Mouse (Mus musculus) c-Kit-positive CD71-positive TER-119-positive erythroid progenitor cells, embryonic 14.5 days (primary cell): ENCODE measurements around the gene Aebp2.

Experiments used
- DNase-seq: peaks from one replicate; pipeline ENCODE4 v3.0.0-alpha.2; 2013; ENCODE audit warnings: low spot score

The Aebp2 gene

GRCm38 (mm10) chr6:140606534-140606933 is 15.9 kb upstream of the Aebp2 start:
- DNase-seq = no peak

- DNase-seq = no peak
Observed at GRCm38 (mm10) chr6:140608666-140609065, 13.8 kb upstream of the Aebp2 start.

DNA sequence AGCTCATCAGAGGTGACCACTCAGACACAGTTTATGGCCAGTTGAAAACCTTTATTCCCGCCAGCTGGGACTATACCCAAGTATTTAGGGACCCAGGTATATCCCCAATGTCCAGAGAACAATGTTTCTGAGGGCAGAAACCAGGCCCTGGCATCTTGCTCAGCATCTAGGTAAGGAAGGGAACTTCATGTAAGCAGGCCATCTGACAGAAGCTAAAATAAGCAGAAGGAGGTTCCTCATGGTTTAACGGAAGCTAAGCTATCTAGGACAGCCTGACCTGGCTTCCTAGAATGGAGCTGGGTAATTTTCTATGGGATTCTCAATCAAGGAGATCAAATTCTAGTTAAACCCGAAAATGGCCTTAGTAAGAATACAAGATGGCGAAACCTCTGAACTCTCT is 12.9 kb upstream of the Aebp2 start:
- no peak for DNase-seq

- no peak for DNase-seq
Observed at GRCm38 (mm10) chr6:140610117-140610516, 12.3 kb upstream of the Aebp2 start.

GRCm38 (mm10) chr6:140611282-140611681 is 11.2 kb upstream of the Aebp2 start:
- no peak for DNase-seq

GRCm38 (mm10) chr6:140611893-140612473 is 10.5 kb upstream of the Aebp2 start:
- no peak for DNase-seq

DNA sequence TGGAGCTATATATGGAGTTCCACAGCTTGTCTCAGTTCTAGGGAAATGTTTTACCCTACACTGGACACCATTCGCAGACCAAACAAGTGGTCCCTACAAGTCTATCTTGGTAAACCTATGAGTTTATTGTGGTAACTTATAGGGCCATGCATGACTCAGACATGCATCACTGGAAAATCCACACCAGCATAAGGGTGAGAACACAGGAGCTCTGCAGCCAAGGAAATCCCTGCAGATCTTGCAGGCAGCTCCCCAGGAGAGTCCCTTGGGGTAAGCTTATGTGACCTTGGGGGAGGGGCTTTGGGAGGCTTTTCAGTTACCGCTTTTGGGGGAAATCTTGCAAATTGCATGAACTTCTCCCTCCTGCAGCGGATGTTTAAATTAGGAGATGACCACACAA is 8.6 kb upstream of the Aebp2 start:
- no peak for DNase-seq

DNA sequence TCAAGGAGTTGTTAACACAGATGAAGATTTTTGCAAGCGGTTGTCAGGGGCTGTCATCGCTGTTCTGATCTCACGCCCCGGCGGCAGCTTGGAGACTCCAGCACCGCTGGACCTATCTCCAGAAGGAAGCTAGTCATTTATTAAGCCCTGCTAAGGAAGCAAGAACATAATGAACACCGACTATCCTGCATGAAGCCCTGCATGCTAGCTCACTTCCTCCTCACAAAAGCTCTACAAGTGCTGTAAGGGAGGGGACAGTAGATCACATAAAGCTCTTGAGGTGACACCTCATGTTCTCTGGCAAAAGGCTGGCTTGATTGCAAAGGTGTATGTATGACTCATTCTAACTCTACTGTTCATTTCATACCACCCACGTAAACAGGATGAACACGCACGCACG is 7.8 kb upstream of the Aebp2 start:
- no peak for DNase-seq

GRCm38 (mm10) chr6:140620531-140621349 is 1.7 kb upstream of the Aebp2 start:
- DNase-seq = no peak

- no peak for DNase-seq
Observed at GRCm38 (mm10) chr6:140621622-140622021, 841 bp upstream of the Aebp2 start.

DNA sequence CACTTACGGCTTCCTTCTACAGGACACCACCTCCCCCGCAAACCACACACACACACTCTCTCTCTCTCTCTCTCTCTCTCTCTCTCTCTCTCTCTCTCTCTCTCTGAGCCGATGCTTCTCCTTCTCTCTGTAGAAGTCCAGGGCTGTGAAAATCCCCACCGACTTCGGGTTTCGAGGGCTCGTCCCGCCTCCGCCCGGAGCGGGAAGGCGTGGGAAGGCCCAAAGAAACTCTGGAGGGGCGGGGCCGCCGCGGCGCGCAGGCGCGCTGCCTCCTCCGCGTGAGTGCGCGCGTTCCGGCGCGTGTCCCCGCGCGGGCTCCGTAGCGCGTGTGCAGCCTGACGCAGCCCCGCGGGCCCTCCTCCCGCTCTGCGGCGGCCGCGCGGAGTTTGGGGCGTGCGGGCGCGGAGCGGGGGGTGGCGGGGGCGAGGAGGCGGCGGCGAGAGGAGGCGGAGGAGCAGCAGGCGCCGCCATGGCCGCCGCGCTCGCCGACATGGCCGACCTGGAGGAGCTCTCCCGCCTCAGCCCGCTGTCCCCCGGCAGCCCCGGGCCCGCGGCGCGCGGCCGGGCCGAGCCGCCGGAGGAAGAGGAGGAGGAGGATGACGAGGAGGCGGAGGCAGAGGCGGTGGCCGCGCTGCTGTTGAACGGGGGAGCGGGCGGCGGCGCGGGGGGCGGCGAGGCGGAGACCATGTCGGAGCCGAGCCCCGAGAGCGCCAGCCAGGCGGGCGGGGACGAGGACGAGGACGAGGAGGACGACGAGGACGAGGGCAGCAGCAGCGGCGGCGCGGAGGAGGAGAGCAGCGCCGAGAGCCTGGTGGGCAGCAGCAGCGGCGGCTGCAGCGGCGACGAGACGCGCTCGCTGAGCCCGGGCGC is 998 bp downstream of the Aebp2 start:
- DNase-seq = peak; percentile 84

DNA sequence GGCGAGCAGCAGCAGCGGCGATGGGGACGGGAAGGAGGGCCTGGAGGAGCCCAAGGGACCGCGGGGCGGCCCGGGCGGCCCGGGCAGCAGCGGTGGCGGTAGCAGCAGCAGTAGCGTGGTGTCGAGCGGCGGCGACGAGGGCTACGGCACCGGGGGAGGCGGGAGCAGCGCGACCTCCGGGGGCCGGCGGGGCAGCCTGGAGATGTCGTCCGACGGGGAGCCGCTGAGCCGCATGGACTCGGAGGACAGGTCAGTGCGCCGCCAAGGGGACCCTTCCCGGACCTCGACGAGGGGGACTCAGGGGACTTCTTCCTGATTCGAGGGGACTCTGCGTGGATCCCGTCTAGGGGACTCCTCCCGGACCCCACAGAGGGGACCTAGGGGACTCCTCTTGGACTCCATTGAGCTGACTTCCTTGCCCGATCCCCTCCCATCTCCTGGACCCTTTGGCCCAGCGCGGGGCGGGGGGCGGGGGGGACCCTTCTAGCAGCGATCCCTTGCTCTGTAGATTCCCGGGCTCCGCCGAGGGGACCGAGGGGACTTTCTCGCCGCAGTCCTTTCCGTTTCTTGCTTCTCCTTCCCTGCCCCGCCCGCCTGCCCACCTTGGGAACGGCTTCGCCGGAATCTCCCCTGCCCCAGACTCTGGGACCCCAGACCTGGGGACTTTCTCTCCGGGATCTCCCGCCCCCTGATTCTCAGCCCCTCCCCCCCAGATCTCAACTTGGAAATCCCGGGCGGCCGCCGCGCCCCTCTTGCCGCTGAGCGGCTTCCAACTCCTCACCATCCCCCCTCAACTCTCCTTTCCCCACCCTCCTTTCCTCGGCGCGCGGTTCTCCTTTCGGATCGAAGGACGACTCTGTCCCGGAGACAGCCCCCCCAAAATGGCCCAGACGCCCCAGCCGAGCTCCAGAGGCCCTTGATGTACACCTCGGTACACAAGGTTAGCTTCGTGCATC is 1.9 kb downstream of the Aebp2 start:
- peak; percentile 21 for DNase-seq

- DNase-seq = no peak
Observed at GRCm38 (mm10) chr6:140629176-140629859, 6.9 kb downstream of the Aebp2 start.

DNA sequence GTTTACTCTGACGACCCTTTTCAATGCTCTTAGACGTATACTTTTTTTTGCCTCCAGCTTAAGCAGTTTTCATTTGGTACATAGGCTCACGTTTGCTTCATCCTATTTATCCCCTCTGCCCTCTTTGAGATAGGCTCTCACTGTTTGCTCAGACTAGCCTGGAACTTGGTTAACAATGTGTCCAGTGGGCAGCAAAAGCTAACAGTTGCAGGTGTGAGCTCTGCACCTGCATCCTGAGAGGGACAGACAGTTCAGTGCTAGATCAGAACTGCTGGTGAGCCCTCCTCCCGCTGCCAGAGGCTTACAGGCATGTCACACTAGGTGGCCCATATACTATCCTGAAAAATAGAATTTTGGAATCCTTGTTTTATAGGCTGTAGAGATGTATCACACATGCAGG is 7.8 kb downstream of the Aebp2 start:
- no peak for DNase-seq

- no peak for DNase-seq
Observed at GRCm38 (mm10) chr6:140633616-140634015, 11.2 kb downstream of the Aebp2 start.

DNA sequence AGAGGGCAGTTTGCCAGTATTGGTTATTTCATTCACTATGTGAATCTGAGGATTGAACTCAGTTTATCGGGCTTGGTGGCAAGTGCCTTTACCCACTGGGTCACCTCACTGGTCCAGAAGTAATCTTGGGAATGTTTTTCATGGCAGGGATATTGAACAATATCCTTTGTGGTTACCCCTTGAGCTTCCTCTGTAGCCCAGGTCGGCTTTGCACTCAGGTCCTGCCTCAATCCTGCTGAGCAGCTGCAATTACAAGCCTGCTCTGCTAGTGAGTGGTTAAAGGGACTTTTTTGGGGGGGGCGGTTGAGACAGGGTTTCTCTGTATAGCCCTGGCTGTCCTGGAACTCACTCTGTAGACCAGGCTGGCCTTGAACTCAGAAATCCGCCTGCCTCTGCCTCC is 13.8 kb downstream of the Aebp2 start:
- no peak for DNase-seq

- no peak for DNase-seq
Observed at GRCm38 (mm10) chr6:140642010-140642409, 19.5 kb downstream of the Aebp2 start.

- DNase-seq = no peak
Observed at GRCm38 (mm10) chr6:140642655-140643054, 20.2 kb downstream of the Aebp2 start.

DNA sequence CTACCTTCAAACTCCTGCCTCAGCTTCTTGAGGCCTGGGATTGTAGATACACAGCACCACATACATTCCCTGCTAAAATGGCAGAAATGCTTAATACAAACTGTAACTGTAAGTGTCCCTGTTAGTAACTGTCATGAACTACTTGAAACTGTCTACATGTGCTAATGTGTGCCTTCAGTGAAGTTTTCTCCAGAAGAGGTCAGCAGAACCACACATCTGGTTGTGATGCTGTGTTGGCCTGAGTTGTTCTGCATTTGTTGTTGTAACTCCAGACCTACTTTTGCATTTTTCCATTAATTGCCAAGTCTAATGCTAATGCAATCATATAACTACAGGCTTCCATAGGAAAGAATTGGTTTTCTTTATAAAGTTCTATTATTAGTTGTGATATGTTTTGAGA is 23.5 kb downstream of the Aebp2 start:
- no peak for DNase-seq

DNA sequence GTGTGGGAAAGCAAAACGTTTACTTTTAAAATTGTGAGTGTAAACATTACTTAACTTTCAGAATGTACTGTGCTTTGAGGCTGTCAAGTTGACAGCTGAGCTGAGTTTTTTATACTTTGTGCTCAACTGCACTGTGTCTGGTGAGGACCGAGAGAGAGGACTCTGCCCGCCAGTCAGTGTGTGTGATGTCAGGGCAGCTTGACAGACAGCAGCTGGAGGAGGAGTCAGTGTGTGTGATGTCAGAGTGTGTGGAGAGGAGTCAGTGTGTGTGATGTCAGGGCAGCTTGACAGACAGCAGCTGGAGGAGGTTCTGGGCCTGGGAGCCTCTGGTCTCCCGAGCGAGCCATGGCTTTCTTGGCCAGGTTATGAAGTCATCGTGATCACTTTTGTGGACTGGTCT is 24.4 kb downstream of the Aebp2 start:
- DNase-seq = no peak

GRCm38 (mm10) chr6:140649812-140650211 is 27.3 kb downstream of the Aebp2 start:
- no peak for DNase-seq
